Mouse (Mus musculus) megakaryocyte-erythroid progenitor cell, adult 5-6 weeks (primary cell): Measurements from ENCODE around the gene Cx3cr1. TPM values are rescaled to one million over a fixed set of nuclear protein-coding genes. Genes with fewer than 3 reads are reported as not detected.

ENCODE experiments used
- ATAC-seq: replicated peaks from 2 replicates; pipeline ENCODE4 v1.8.0; 2016; ENCODE audit warnings: mild to moderate bottlenecking, inconsistent platforms; ENCODE audit not compliant: severe bottlenecking, poor library complexity, low FRiP score, low TSS enrichment
- total RNA-seq, 2 experiments: library from RNA; stranded (forward) in 1 of 2; stranded (reverse) in 1 of 2; fragments of 200-1000, 215-1000 nt in 1 of 2; fragments of >200 nt in 1 of 2; fragmentation: Nextera tagmentation in 1 of 2; gene quantifications; 2 replicates each; pipeline ENCODE4 v1.2.3; 2014 to 2017

The Cx3cr1 gene
- total RNA-seq, 2 experiments from 2014 or later, result 2.1 TPM; not detected in 1

DNA sequence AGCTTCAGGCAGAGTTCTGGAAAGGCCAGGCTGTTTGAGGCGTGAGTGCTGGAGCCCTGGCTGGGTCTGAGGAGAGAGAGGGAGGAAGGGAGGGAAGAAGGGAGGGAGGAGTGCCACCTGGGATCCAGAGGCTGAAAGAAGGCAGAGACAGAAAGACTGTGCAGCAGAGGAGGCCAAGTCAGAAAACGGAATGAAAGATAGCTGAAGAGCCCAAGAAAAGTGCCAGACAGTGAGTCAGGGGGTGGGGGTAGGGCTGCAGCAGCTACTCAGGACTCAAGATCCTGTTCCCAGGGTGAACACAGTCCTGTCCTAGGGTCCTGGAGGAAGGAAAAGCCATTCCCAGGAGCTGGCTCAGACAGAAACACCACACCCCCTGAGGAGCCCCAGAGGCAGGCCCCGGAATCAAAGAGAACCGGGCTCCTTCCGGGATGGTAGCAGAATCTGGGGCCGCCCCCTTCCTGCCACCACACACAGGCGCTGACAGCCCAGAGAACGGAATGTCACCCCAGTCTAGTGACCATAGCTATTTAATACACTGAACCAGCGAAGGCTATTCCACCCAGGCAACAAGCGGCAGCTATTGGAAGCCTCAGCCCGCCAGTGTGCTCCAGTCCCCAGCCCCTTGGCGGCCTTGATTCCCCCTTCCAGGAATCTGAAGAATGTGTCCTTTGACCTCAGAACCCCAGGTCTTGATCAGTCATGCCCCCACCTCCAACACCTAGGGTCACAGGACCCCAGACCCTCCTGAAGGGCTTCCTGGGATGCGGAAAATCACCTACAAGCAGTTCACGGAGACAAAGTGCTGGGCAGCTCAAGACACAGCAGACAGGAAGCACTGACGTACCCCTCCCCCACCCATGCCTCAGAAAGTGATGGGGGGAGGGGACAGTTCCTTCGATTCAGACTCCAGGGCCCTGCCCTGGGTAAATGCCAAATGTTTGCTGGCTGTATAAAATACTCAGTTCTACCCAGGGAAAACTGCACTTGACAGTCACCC, 88.2 kb downstream of the Cx3cr1 start:
- ATAC-seq, result peak; percentile 33; the same call in 1 of the 2 replicates

DNA sequence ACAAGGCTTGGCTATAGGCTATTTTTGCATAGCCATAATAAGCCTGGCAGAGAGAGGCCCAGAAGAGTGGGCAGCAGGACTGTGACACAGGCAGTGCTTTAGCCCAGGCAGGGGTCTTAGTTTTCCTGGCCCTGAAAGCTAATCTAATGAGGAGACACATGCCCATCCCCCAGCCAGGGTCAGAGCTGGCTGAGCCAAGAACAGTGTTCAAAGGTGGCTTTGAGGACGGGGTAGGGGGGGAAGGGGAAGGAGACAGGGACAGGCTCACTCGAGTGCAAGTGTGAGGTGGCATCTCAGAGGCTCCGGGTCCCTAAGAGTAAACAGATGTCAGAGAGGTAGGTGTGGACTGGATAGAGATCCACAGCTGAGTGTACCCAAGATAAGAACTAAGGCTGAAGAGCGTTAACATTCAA, 88.9 kb downstream of the Cx3cr1 start:
- ATAC-seq, result no peak

DNA sequence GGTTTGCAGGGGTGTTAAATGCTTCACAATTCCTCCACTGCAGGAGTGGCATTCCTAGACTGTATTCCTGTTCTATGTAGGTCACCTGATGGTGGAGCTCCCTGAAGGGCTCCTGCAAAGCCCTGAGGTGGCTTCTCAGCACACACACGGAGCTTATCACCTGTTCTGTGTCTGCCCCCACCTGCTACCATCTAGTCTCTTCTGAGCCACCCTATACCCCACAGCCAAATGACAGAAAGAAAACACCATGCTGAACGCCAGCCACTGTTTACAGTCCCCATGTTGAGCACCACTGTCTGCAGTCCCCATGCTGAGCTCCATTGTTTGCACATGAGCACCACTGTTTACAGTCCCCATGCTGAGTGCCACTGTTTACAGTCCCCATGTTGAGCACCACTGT, 89.9 kb downstream of the Cx3cr1 start:
- no peak for ATAC-seq

DNA sequence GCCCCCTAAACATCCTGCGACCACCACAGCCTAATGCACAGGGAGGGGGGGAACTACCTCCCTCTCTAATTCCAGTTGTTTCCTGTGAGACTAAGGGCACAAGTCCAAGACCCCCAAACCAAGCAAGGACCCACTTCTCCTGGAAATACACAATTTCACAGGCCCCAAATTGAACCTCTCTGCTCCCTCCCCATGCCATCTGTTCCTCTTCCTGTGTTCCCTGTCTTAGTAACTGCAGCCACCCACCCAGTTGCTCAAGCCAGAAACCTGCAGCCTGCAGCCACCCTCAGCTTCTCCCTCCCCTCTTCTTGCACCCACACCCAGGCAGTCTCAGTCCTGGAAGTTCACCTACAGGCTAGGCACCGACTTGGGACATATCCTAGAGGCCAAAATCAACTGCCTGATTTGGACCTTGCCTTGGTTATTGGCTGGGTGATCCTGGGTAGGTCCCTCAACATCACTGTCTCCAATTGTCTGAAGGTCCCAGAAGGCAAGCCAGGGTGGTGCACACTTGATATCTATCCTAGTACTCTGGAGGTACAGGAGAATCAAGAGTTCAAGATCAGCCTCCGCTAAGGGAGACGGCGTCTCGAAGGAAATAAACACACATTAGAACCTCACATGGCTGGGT, 90.8 kb downstream of the Cx3cr1 start:
- ATAC-seq, result no peak

DNA sequence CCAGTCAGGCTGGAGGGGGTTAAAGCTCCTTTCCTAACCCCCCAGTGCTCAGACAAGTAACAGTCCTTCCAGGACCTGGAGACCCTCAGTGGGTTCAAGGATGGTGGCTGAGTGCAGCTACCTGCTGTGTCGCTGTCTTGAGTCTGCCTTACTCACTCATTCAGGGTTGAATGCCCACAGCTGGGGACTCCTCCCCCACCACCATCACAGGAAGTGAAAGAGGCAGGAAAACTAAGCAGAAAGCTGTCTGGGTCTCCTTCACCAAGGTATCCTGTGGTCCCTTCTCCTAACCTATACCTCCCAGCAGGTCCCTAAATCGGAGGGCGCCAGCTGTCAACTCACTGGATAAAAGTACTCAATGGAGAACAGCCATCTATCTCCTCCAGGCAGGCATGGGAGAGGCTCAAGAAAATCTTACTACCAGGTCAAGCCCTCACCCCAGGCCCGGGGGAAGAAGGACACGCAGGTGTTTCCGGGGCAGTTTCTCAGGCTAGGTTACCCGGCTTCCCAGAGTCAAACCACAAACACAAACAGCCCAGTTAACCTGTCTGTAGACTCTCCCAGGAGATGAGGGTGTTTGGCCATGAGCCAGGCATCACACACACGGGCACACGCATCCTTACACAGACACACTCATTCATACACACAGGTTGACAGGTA, 91.4 kb downstream of the Cx3cr1 start:
- no peak for ATAC-seq

DNA sequence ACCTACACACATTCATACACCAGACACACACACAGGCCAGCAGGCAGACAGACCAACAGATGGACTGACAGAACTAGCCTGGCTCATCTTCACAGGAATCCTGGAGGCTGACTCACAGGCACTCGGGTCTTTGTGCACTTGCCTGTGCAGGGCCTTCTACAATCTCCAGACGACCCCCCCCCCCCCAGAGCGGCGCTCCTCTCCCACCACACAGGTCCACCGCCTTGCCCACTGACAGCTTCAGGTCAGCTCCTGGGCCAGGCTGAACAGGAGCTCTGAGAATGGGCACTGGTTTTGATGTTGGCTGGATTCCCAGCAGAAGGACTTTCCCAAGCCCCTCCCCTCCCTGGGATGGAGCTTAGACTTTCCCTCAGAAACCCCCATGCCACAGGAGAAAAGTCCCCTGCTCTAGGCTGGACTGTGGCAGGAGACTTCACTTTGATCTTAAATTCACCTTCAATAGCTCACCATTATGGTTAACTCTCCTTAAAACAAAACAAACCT, 92.1 kb downstream of the Cx3cr1 start:
- ATAC-seq, result no peak

DNA sequence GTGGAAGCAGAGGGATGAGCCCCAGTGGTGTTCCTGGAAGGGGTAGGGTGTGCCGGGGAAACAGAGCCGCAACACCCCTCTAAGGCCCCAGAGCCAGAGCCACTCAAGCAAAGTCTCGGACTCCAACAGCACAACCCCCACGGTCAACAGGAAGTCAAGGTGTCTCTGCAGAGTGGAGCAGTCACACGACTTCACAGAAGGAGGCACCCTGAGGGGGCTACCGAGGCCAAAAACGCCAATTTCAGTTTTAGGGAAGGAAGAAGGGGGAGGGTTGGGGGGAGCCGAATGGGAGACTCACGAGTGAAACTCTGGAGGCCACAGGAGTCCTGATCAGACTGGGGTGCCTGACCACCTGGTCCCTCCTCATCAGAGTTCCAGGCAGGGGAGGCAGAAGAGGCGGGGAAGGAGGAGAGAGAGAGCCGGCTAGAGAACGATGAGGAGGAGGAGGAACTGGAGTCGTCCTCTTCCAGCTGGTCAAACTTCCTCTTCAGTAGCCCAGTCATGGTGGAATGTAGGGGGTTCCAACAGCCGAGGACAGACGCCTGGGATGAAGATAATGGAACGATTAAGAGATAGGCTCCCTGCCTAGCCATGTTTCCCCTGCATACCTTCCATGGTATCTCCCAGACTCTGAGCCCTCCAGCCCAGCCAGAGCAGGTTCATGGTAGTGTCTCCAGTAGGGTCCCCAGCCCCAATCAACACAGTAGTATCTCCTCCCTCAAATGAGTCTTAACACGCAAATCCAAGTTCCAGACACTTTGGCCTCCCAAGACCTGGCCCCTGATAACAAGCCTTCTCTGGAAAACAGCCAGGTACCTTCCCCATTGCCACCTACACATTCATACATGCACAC, 92.7 kb downstream of the Cx3cr1 start:
- ATAC-seq, result no peak

DNA sequence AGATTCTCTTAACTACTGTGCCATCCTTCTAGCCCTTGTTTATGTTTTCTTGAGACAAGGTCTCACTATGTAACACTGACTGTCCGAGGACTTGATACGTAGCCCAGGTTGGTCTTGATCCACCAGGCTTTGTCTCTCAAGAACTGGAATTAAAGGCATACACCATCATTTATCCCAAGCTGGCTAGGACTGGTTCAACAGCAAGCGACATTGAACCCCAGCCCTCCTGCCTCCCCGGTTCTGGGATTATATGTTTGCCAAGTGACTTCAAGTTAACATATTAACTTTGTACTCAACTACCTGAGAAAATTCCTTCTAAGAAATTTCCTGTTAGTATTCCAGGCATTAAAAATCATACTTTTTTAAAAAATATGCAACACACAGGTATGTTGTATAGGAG, 94.4 kb downstream of the Cx3cr1 start:
- ATAC-seq, result no peak

DNA sequence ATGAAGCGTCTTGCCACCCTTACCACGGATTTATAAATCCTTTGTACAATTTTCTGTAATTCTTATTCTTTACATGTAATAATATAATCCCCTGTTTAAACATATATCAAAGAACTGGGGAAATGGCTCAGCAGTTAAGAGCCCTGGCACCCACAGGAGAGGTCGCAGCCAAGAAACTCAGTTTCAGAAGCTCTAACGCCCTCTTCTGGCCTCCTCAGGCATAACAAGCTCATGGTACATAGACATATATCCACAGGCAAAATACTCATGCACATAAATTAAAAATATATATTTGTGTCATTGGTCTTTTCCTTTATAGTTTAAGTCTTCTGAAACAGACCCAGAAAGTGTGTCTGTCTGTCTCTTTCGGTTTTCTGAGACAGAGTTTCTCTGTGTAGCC, 95.1 kb downstream of the Cx3cr1 start:
- ATAC-seq, result no peak

DNA sequence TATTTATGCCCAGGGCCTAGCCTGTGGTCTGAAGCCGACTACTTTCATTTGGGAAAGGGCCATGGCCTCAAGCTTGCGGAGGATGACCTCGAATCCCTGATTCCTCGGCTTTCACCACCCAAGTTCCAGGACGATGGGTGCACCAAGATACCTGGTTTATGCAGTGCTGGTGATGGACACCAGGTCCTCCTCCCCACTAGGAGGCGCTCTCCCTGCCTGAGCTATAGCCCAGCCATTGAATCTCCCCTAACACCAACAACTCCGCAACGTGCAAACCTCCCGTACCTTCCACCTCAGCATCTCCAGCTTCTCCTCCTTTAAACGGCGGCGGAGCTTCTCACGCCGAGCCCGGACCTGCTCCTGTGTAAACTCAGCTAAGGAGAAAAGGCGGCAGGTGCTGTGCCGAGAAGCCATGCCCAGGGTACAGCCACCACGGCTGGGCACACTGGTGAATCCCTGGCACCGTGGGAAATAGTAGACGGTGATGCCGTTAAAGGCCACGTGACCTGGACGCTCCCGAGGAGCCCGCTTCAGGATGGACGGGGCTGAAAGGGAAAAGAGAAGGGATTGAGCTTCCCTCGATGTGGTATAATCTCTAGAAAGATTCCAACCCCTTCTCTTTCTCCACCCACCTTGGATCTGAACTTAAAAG, 95.7 kb downstream of the Cx3cr1 start:
- ATAC-seq, result no peak

DNA sequence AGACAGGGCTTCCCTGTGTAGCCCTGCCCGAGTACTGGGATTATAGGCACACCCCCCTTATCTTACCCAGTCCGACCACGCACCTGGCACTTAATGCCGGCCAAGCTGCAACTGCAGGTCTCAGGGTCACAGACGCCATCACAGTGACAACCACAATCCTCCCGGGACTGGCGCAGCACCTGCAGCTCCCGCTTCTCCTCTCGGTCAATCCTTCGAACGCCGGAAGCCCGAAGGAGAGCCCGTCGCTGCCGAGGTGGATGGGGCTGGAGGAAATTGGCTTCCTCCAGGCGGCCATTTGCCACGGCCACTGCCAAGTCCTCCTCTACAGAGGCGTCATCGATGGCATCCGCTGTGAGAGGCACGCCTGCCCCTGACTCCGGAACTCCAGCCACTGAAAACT, 96.4 kb downstream of the Cx3cr1 start:
- no peak for ATAC-seq

DNA sequence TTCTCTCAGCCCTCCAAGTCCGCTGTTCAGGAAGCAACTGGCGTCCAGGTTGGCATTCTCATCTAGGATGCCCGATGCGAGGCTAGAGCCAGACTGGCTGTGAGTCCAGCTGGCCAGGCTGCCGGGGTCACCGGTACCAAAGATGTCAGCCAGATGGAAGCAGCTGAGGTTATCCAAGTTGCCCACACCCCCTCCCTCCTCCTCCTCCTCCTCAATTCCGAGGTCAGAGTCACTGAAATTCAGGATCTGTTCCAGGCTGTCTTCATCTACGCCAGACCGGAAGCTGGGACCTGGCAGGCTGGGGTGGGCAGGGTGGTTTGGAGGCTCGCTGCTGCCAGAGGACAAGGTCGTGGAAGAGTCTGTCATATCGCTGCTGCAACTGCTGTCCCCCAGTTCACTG, 97.1 kb downstream of the Cx3cr1 start:
- ATAC-seq, result no peak

DNA sequence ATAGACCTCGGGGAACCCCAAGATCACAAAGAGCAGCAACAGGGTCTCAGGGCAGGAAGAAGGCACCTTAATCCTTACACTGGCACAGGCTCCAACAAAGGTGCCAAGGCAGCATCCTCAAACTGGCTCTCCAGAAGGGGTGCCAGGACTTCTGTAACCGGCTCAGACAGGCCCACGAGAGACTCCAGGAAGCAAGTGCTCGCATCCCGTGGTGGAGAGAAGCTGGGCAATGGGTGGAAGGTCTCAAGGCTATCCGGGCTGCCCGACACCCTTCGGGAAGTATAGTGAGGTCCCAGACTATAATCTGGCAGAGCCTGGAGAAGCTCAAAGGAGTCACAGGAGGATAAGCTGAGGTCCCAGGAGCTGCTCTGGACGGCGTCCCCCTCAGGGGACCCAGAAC, 97.5 kb downstream of the Cx3cr1 start:
- no peak for ATAC-seq

DNA sequence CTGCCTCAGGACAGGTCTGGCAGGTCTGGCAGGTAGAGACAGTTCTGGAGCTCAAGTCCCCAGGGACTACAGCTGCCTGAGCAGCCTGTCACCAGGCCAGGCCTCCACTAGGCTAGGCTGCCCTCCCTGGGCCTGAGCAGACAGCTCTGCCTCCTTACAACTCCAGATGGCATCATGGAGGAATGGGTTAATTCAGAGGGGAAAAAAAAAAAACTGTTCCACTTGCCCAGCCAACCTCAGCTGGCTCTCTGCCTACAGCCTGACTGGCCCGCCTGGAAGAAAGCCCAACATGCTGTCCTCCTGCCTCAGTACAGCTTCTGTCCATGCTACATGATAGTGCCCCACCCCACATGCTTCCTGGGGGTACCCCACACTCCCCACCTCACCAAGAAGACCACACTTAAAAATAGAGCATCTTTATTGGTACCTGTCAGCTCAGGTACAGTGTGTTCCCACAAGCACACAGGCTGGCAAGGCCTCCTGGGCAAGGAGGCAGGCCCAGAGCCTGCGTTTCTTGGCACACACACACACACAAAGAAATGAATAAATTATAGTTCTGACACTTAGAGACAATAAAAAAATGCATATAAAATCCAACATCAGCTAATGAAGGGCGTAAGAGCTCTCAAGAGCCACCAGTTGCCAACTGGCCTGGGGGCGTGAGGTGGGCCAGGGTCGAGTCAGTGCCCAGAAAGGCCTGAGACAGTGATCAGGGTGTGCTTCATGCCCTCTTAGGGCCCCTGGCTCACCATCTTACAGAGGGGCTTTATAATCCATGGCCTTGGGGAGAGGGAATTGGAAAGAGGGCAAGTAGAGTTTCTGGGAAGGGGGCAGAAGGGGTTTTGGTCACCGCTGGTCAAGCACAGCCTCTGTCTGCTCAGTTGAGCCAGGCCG, 98.7 kb downstream of the Cx3cr1 start:
- ATAC-seq, result no peak

DNA sequence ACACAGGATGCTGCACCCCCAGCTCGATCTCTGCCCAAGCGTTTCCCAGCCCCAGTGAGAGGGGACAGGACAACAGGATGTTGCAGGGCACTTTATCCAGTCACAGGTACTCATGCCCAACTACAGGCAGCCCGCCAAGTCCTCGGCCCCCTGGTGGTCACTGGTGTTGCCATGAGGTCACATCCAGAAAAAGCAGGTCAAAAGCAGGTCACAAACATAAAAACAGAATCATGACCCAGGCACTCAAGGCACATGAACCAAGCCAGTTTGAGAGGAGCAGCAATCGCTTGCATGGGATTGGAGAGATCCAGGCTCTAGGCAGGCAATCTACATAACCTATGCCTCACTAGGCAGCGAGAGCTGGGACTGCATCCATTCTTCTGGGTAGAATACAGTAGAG, 99.5 kb downstream of the Cx3cr1 start:
- ATAC-seq, result no peak

DNA sequence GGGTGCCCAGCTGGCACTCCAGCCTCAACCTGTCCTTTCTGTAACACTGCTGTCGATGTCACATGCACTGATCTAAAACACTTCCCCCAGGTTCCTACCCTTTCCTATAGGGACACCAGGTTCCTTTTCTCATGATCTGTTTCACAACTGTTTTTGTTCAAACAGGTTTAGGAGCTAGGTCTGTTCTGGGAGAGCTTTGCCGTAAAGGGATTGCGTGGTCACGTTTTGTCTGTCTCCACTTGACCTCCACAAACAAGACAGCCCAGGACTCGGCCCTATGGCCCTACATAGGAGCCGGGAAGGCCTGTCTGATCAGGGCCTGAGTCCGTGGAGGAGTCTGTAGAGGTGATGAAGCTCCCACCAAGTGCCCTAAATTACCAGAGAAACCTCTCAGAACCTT, 99.9 kb downstream of the Cx3cr1 start:
- no peak for ATAC-seq

DNA sequence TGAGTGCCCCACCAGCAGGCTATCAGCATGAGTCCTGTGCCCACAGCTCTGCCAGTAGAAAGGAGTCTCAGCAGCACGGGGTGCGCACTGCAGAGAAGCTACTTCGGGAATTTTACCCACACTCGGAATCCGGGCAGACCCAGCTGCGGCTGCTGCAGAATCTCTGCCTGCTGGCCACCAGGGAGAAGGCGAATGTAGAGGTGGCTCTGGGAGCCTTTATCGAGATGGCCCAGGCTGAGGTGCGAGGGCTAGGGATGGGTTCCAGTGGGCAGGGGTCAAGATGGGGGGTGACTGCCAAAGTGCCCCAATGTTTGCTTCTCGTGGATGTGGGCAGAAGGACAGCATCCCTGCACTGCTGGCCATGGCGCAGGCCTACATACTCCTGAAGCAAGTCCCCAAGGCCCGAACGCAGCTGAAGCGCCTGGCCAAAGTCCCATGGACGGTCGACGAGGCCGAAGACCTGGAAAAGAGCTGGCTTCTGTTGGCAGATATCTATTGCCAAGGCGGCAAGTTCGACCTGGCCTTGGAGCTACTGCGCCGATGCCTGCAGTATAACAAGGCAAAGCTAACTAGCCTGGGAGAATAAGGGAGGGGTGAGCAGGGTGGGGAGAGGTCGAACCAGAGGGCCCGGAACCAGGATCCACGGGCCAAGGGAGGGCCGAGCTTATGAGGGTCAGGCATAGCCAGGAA, 103.3 kb downstream of the Cx3cr1 start:
- ATAC-seq, result no peak
